Mouse (Mus musculus): ENCODE measurements at regions not wholly inside any gene's neighbourhood (a gene's known extent, or its start where the extent isn't known, plus 50 kb on each side); places are given as distances from the start of the nearest gene placed in this dataset.
A peak's percentile ranks its signal among the peaks of the same experiment; 100 is the strongest.

DNA sequence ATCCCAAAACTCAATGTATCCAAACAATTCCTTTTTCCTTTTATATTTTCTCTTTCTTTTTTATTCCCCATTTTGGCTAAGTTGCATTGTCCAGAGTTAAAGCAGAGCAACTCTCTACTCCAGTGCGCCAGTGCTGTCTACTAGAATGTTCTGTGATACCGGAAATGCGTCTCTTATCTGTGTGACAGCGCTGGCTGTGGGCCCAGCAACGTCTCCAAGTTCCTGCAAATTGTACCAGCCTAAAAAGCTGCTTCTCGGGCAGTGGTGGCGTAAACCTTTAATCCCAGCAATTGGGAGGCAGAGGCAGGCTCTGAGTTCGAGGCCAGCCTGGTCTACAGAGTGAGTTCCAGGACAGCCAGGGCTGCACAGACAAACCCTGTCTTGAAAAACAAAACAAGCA is 59.4 kb downstream of the Cox18 start:
- peaks cover 5 to 8% of the 10 kb centered on the region in 2 experiments for H3K4me1 ChIP-seq (ENCODE audit: control insufficient read depth in 1 of 2, insufficient read depth in 2 of 2, low read length in 2 of 2)
- DNase-seq (ENCODE audit: low read depth, low spot score), result peak; percentile 85
- H3K79me2 ChIP-seq (ENCODE audit: control insufficient read depth, insufficient read depth, low read length, poor library complexity), result no peaks in the 10 kb centered on the region
- peak overlapping the region in 1 of 2 experiments; percentile 26; a peak in 1 of 4 replicates for H3K4me3 ChIP-seq (ENCODE audit: control insufficient read depth in 1 of 2, insufficient read depth in 1 of 2, low read depth in 2 of 2, low read length in 2 of 2)
- no peak overlapping the region for H3K27ac ChIP-seq (ENCODE audit: control insufficient read depth, low read depth, low read length)
- no peak overlapping the region for H3K9ac ChIP-seq (ENCODE audit: control insufficient read depth, low read depth, low read length, poor library complexity, severe bottlenecking)
- H3K36me3 ChIP-seq (ENCODE audit: control insufficient read depth in 1 of 2, insufficient read depth in 2 of 2, low read length in 2 of 2), result peaks cover 0 to 3% of the 10 kb centered on the region in 2 experiments; a peak in 2 of 4 replicates
- H3K27me3 ChIP-seq (ENCODE audit: control insufficient read depth in 1 of 2, insufficient read depth in 2 of 2, low read length in 2 of 2), result no peaks in the 10 kb centered on the region; a peak in 1 of 4 replicates
- H3K9me3 ChIP-seq (replicated peaks; ENCODE audit: insufficient read depth, low read length), result no peaks in the 10 kb centered on the region
- TF ChIP-seq TAL1 (IDR thresholded peaks at IDR 0.05; ENCODE audit: low read length) (no peak), MYC (IDR thresholded peaks at IDR 0.05; ENCODE audit: low read depth, low read length) (no peak), ZNF384 (IDR thresholded peaks at IDR 0.05; ENCODE audit: low read depth, low read length) (0 out of 2 replicates have a peak, but pooled peaks have one; percentile 13), KAT2A (conservative IDR thresholded peaks at IDR 0.05; ENCODE audit: low read depth, low read length) (no peak), MYB (IDR thresholded peaks at IDR 0.05; ENCODE audit: low read depth, low read length) (peak; percentile 35; the same call in 1 of the 2 replicates), EP300 (IDR thresholded peaks at IDR 0.05; ENCODE audit: low read depth in 1 of 2, low read length in 2 of 2) (peak; percentile 59 to 68), MXI1 (IDR thresholded peaks at IDR 0.05; ENCODE audit: low read depth, low read length) (no peak; the same call in 1 of the 2 replicates), TBP (IDR thresholded peaks at IDR 0.05; ENCODE audit: low read depth, low read length) (no peak), ZKSCAN1 (IDR thresholded peaks at IDR 0.05; ENCODE audit: low read depth, low read length) (no peak), JUND (IDR thresholded peaks at IDR 0.05; ENCODE audit: low read depth, low read length) (no peak), USF1 (IDR thresholded peaks at IDR 0.05; ENCODE audit: low read depth, low read length) (no peak), ELF1 (IDR thresholded peaks at IDR 0.05; ENCODE audit: low read depth, low read length) (peak; percentile 54; the same call in 1 of the 2 replicates), CHD1 (IDR thresholded peaks at IDR 0.05; ENCODE audit: low read depth, low read length) (no peak), CHD2 (IDR thresholded peaks at IDR 0.05; ENCODE audit: low read length) (no peak), POLR2AphosphoS5 (IDR thresholded peaks at IDR 0.05; ENCODE audit: borderline replicate concordance, low read depth, low read length) (no peak), RAD21 (IDR thresholded peaks at IDR 0.05; ENCODE audit: low read depth, low read length) (no peak), CTCF (IDR thresholded peaks at IDR 0.05 in 2 of 3, conservative IDR thresholded peaks at IDR 0.05 in 1 of 3; ENCODE audit: control insufficient read depth in 1 of 3, insufficient read depth in 1 of 3, low read depth in 2 of 3, low read length in 3 of 3, poor library complexity in 1 of 3, severe bottlenecking in 1 of 3) (no peak), POLR2A (IDR thresholded peaks at IDR 0.05; ENCODE audit: control insufficient read depth in 1 of 2, insufficient read depth in 1 of 2, low read depth in 1 of 2, low read length in 2 of 2, poor library complexity in 1 of 2) (no peak), SIN3A (IDR thresholded peaks at IDR 0.05; ENCODE audit: low read length) (peak; percentile 36; the same call in 1 of the 2 replicates), BHLHE40 (IDR thresholded peaks at IDR 0.05; ENCODE audit: borderline replicate concordance, low read depth, low read length) (no peak), HCFC1 (IDR thresholded peaks at IDR 0.05; ENCODE audit: low read depth, low read length) (no peak), NRF1 (IDR thresholded peaks at IDR 0.05; ENCODE audit: insufficient read depth, low read depth, low read length, poor library complexity, severe bottlenecking) (no peak), UBTF (IDR thresholded peaks at IDR 0.05; ENCODE audit: borderline replicate concordance, insufficient read depth, low read depth, low read length) (no peak), E2F4 (IDR thresholded peaks at IDR 0.05; ENCODE audit: borderline replicate concordance, low read depth, low read length) (no peak), GATA1 (IDR thresholded peaks at IDR 0.05; ENCODE audit: low read depth, low read length) (peak; percentile 88), ZC3H11A (IDR thresholded peaks at IDR 0.05; ENCODE audit: low read depth, low read length) (no peak), USF2 (IDR thresholded peaks at IDR 0.05; ENCODE audit: borderline replicate concordance in 1 of 2, insufficient read depth in 1 of 2, low read depth in 1 of 2, low read length in 2 of 2) (no peak), GABPA (IDR thresholded peaks at IDR 0.05; ENCODE audit: low read depth, low read length) (no peak), ZMIZ1 (IDR thresholded peaks at IDR 0.05; ENCODE audit: low read depth, low read length) (no peak), TCF12 (IDR thresholded peaks at IDR 0.05; ENCODE audit: low read depth, low read length) (no peak), ETS1 (IDR thresholded peaks at IDR 0.05; ENCODE audit: low read depth, low read length) (peak; percentile 48), MAZ (IDR thresholded peaks at IDR 0.05; ENCODE audit: low read depth, low read length) (no peak), SMC3 (IDR thresholded peaks at IDR 0.05; ENCODE audit: low read depth, low read length) (no peak), MEF2A (IDR thresholded peaks at IDR 0.05; ENCODE audit: extremely low read depth, insufficient replicate concordance, low read depth, low read length, poor library complexity, severe bottlenecking) (no peak), NELFE (IDR thresholded peaks at IDR 0.05; ENCODE audit: low read depth, low read length) (no peak), RCOR1 (IDR thresholded peaks at IDR 0.05; ENCODE audit: low read depth, low read length) (peak; percentile 63; the same call in 1 of the 2 replicates), MAFK (IDR thresholded peaks at IDR 0.05; ENCODE audit: borderline replicate concordance, low read depth, low read length) (no peak), MAX (IDR thresholded peaks at IDR 0.05; ENCODE audit: low read length) (no peak)

Measured in MEL (cell line).